Mouse (Mus musculus): Measurements from ENCODE around the gene Sgip1. TPM values are rescaled to one million over a fixed set of nuclear protein-coding genes. Genes with fewer than 3 reads are reported as not detected.

Gene Sgip1
- polyA plus RNA-seq, 1 experiment from 2014 or later, result 7.8 TPM

DNA sequence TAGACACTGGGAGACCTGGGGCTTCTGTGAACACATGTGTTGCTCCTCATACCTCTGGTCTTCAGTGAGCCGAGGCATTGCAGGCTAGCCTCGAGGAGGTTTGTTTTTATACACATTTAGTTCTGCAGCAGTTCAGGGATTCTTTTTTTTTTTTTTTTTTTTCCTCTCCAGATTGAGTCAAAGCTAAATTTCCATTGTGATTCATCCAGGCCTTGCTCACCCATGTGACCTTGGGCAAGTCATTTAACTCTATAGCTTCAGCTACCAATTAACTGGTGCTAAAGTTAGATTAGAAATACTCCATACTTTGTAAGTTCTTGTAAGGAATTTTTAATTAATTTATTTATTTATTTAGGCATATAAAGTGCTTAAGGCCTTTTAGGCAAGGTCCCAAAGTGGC, 145.4 kb downstream of the Sgip1 start:
- no peak for ATAC-seq (ENCODE audit: borderline replicate concordance, extremely low read depth, low FRiP score, low TSS enrichment)
- H3K4me1 ChIP-seq, result no peaks in the 10 kb centered on the region
- WGBS, result 54% methylated on average over 2 of the region's 2 CpGs
- H3K4me3 ChIP-seq, result no peak overlapping the region
- H3K4me2 ChIP-seq, result no peak overlapping the region
- H3K9me3 ChIP-seq, result no peaks in the 10 kb centered on the region
- H3K9ac ChIP-seq, result no peak overlapping the region
- H3K36me3 ChIP-seq, result no peaks in the 10 kb centered on the region
- H3K27ac ChIP-seq, result no peak overlapping the region
- no peaks in the 10 kb centered on the region for H3K27me3 ChIP-seq

- Histone ChIP-seq H3K4me1 (no peaks in the 10 kb centered on the region), H3K27me3 (no peaks in the 10 kb centered on the region), H3K36me3 (no peaks in the 10 kb centered on the region), H3K4me2 (no peak overlapping the region), H3K4me3 (no peak overlapping the region), H3K9ac (no peak overlapping the region), H3K27ac (no peak overlapping the region), H3K9me3 (no peaks in the 10 kb centered on the region)
- ATAC-seq (ENCODE audit: borderline replicate concordance, extremely low read depth, low FRiP score, low TSS enrichment), result no peak
- 90% methylated on average over 4 of the region's 4 CpGs for WGBS
Measured at GRCm38 (mm10) chr4:102886902-102887301, 145.8 kb downstream of the Sgip1 start.

- H3K27me3 ChIP-seq, result no peaks in the 10 kb centered on the region
- H3K36me3 ChIP-seq, result no peaks in the 10 kb centered on the region
- H3K4me3 ChIP-seq, result no peak overlapping the region
- H3K9ac ChIP-seq, result no peak overlapping the region
- H3K27ac ChIP-seq, result no peak overlapping the region
- no peak for ATAC-seq (ENCODE audit: borderline replicate concordance, extremely low read depth, low FRiP score, low TSS enrichment)
- no peaks in the 10 kb centered on the region for H3K4me1 ChIP-seq
- no peak overlapping the region for H3K4me2 ChIP-seq
- H3K9me3 ChIP-seq, result no peaks in the 10 kb centered on the region
- 58% methylated on average over 14 of the region's 14 CpGs for WGBS
Measured at GRCm38 (mm10) chr4:102887770-102888689, 146.9 kb downstream of the Sgip1 start.

DNA sequence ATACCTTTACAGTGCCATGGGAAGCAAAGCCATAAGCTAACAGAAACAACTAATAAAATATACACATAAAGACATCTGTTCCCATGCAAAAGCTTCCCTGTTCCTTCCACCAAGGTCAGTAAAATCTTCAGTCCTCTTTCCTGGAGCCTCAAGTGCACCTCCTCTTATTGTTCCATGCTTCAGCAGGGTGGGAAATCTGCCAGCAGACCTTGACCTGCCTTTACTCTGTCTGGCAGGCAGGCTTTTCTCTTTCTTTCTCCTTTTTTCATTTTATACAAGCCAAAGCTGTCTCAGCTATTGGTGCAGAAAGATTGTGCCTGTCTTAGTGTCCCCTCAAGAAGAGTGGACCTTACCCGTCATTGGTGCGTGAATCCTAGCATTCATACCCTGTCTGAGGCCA, 154.8 kb downstream of the Sgip1 start:
- WGBS, result 97% methylated on average over 2 of the region's 2 CpGs
- Histone ChIP-seq H3K9me3 (no peaks in the 10 kb centered on the region), H3K4me3 (no peak overlapping the region), H3K27me3 (no peaks in the 10 kb centered on the region), H3K9ac (no peak overlapping the region), H3K4me1 (no peaks in the 10 kb centered on the region), H3K4me2 (no peak overlapping the region), H3K36me3 (no peaks in the 10 kb centered on the region), H3K27ac (no peak overlapping the region)
- no peak for ATAC-seq (ENCODE audit: borderline replicate concordance, extremely low read depth, low FRiP score, low TSS enrichment)

GRCm38 (mm10) chr4:102898987-102899386, 157.9 kb downstream of the Sgip1 start:
- H3K9me3 ChIP-seq, result no peaks in the 10 kb centered on the region
- H3K9ac ChIP-seq, result no peak overlapping the region
- H3K27me3 ChIP-seq, result no peaks in the 10 kb centered on the region
- H3K36me3 ChIP-seq, result no peaks in the 10 kb centered on the region
- H3K4me2 ChIP-seq, result no peak overlapping the region
- 63% methylated on average over 4 of the region's 4 CpGs for WGBS
- H3K27ac ChIP-seq, result no peak overlapping the region
- no peak for ATAC-seq (ENCODE audit: borderline replicate concordance, extremely low read depth, low FRiP score, low TSS enrichment)
- H3K4me1 ChIP-seq, result no peaks in the 10 kb centered on the region
- H3K4me3 ChIP-seq, result no peak overlapping the region

DNA sequence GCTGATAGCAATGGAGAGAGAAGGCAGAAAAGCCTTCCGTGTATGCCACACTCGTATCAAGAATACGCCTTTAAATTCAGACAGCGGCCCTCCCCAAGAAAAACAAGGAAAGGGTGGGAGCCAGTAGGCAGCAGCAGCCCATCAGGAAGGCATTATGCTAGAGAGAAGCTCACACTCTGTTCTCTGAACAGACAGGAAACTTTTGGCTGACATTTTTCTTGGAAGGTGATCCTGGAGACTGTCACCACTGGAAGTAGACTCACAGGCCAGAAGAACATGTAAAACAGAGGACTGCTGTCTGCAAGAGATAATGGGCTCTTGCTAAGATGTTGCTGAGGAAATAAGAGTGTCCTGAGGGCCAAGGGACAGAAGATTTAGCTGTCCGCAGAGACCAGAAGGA, 158.6 kb downstream of the Sgip1 start:
- H3K4me3 ChIP-seq, result no peak overlapping the region
- H3K36me3 ChIP-seq, result no peaks in the 10 kb centered on the region
- H3K9ac ChIP-seq, result no peak overlapping the region
- H3K9me3 ChIP-seq, result no peaks in the 10 kb centered on the region
- no peak for ATAC-seq (ENCODE audit: borderline replicate concordance, extremely low read depth, low FRiP score, low TSS enrichment)
- 83% methylated on average over 5 of the region's 5 CpGs for WGBS
- H3K27ac ChIP-seq, result no peak overlapping the region
- no peak overlapping the region for H3K4me2 ChIP-seq
- H3K27me3 ChIP-seq, result no peaks in the 10 kb centered on the region
- H3K4me1 ChIP-seq, result no peaks in the 10 kb centered on the region

DNA sequence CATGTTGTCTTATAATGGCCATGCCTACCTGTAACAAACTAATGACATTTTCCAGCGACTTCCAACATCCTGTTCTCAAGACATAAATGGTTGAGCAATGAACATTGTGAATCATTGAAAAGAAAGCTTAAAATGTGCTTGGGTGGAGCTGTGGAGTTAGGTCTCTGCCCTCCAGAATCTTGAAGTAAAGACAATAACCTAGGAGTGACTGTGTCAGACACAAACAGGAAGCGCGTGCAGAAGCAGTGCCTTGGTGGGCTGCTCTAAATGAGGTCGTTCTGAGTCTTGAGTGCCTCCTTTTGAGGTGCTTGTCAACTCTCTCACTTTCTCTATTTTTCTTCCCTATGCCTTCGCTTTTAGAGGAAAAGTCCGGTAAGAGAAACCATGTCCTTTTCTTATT, 159.1 kb downstream of the Sgip1 start:
- Histone ChIP-seq H3K27me3 (no peaks in the 10 kb centered on the region), H3K9ac (no peak overlapping the region), H3K4me3 (no peak overlapping the region), H3K4me1 (no peaks in the 10 kb centered on the region), H3K27ac (no peak overlapping the region), H3K9me3 (no peaks in the 10 kb centered on the region), H3K36me3 (no peaks in the 10 kb centered on the region), H3K4me2 (no peak overlapping the region)
- ATAC-seq (ENCODE audit: borderline replicate concordance, extremely low read depth, low FRiP score, low TSS enrichment), result no peak
- WGBS, result 82% methylated on average over 6 of the region's 6 CpGs

- Histone ChIP-seq H3K27ac (no peak overlapping the region), H3K4me1 (no peaks in the 10 kb centered on the region), H3K9me3 (no peaks in the 10 kb centered on the region), H3K36me3 (no peaks in the 10 kb centered on the region), H3K4me3 (no peak overlapping the region), H3K4me2 (no peak overlapping the region), H3K9ac (no peak overlapping the region), H3K27me3 (no peaks in the 10 kb centered on the region)
- ATAC-seq (ENCODE audit: borderline replicate concordance, extremely low read depth, low FRiP score, low TSS enrichment), result 0 out of 2 replicates have a peak, but pooled peaks have one; percentile 35
- 43% methylated on average over 7 of the region's 7 CpGs for WGBS
Measured at GRCm38 (mm10) chr4:102907843-102908427, 166.8 kb downstream of the Sgip1 start.

DNA sequence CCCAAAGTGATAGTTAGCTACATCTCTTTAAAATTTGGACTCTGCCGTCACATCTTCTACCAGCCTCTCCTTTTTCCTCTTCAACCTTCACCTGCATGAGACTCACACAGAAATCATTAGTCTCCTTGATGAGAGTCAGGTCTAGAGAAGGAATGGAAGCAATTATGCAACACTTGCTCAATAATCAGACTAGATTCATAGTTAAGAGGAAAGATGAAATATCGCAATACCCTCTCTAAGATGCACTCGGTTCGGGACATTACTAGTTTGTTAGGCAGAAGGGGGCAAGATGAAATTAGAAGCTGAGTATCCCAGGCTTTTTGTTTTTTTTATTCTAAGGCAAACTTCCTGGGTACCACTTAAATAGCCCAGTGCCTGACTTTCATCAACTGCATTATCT, 169.1 kb downstream of the Sgip1 start:
- no peaks in the 10 kb centered on the region for H3K36me3 ChIP-seq
- no peaks in the 10 kb centered on the region for H3K4me1 ChIP-seq
- no peak overlapping the region for H3K9ac ChIP-seq
- no peaks in the 10 kb centered on the region for H3K27me3 ChIP-seq
- no peak overlapping the region for H3K27ac ChIP-seq
- WGBS, result 89% methylated on average over 4 of the region's 4 CpGs
- no peaks in the 10 kb centered on the region for H3K9me3 ChIP-seq
- no peak overlapping the region for H3K4me2 ChIP-seq
- no peak for ATAC-seq (ENCODE audit: borderline replicate concordance, extremely low read depth, low FRiP score, low TSS enrichment)
- H3K4me3 ChIP-seq, result no peak overlapping the region

GRCm38 (mm10) chr4:102913176-102913575, 172.1 kb downstream of the Sgip1 start:
- ATAC-seq (ENCODE audit: borderline replicate concordance, extremely low read depth, low FRiP score, low TSS enrichment), result no peak
- no peaks in the 10 kb centered on the region for H3K4me1 ChIP-seq
- WGBS, result 77% methylated on average over 3 of the region's 3 CpGs

GRCm38 (mm10) chr4:102913700-102914327, 172.7 kb downstream of the Sgip1 start:
- H3K4me3 ChIP-seq, result no peak overlapping the region
- no peaks in the 10 kb centered on the region for H3K27me3 ChIP-seq
- no peaks in the 10 kb centered on the region for H3K4me1 ChIP-seq
- WGBS, result 74% methylated on average over 5 of the region's 5 CpGs
- H3K36me3 ChIP-seq, result no peaks in the 10 kb centered on the region
- no peak overlapping the region for H3K9ac ChIP-seq
- H3K4me2 ChIP-seq, result no peak overlapping the region
- H3K9me3 ChIP-seq, result no peaks in the 10 kb centered on the region
- no peak overlapping the region for H3K27ac ChIP-seq
- ATAC-seq (ENCODE audit: borderline replicate concordance, extremely low read depth, low FRiP score, low TSS enrichment), result no peak

More at GRCm38 (mm10) chr4:102913176-102913575, 172.1 kb downstream of the Sgip1 start:
- Histone ChIP-seq H3K4me3 (no peak overlapping the region), H3K9ac (no peak overlapping the region), H3K27ac (no peak overlapping the region), H3K9me3 (no peaks in the 10 kb centered on the region), H3K27me3 (no peaks in the 10 kb centered on the region), H3K36me3 (no peaks in the 10 kb centered on the region), H3K4me2 (no peak overlapping the region)

GRCm38 (mm10) chr4:102918191-102918590, 177.1 kb downstream of the Sgip1 start:
- Histone ChIP-seq H3K4me3 (no peak overlapping the region), H3K4me1 (no peaks in the 10 kb centered on the region)

More at GRCm38 (mm10) chr4:102918191-102918590, 177.1 kb downstream of the Sgip1 start:
- no peak for ATAC-seq (ENCODE audit: borderline replicate concordance, extremely low read depth, low FRiP score, low TSS enrichment)
- WGBS, result 75% methylated on average over 1 of the region's 1 CpGs
- H3K4me2 ChIP-seq, result no peak overlapping the region
- no peaks in the 10 kb centered on the region for H3K36me3 ChIP-seq
- no peaks in the 10 kb centered on the region for H3K27me3 ChIP-seq
- H3K9me3 ChIP-seq, result no peaks in the 10 kb centered on the region
- no peak overlapping the region for H3K27ac ChIP-seq
- H3K9ac ChIP-seq, result no peak overlapping the region

Measured in lung, embryonic 15.5 days (tissue).